Mouse (Mus musculus): Measurements from ENCODE around the gene Psmd11.
A peak's percentile ranks its signal among the peaks of the same experiment; 100 is the strongest.

The Psmd11 gene

GRCm38 (mm10) chr11:80481409-80482050 is 53.1 kb downstream of the Psmd11 start:
- no peak for DNase-seq (ENCODE audit: low read depth, low spot score)

DNA sequence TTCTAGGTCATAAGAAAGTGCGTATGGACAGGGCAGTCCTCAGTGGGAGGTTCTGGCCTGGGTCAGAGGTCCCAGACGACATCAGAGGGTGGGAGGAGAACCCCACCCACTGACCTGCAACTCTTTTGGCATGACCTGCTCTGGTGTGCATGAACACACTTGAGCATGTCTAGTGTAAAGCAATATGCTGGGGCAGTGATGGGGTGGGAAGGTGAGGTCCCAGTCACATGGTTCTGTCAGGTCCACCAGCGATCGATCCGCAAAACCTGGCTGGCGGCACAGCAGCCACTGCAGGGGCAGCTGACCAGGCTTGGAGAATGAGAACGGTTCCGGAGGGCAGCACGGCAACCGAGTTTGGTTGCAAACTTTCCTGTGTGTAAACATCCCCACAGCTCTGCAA is 53.9 kb downstream of the Psmd11 start:
- no peak for DNase-seq (ENCODE audit: low read depth, low spot score)

- DNase-seq (ENCODE audit: low read depth, low spot score), result no peak
Observed at GRCm38 (mm10) chr11:80482921-80483320, 54.5 kb downstream of the Psmd11 start.

DNA sequence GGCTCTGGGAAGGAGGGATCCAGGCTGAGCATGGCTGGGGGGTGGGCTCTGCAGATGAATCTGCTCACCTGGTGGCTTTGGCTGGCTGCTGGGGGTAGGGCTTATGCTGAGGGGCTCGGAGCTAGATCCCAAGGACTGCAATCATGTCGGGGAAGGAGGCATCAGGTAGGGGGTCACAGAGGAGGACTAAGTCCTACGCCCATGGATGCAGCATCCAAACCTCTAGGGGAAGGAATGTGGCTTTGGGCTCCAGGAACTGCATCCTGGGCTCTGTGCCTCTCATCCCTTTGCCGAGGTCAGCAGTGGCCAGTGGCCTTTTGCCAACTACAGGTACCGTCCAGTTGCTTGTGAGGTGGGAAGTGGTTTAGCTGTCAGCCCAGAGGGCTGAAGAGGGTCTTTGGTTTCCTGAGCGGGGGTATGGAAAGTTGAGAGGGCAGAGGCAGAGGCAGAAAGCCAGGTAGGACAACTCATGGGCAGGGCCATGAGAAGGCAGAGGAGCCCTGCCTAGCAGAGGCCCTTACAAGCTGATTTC is 55.2 kb downstream of the Psmd11 start:
- DNase-seq (ENCODE audit: low read depth, low spot score), result no peak

GRCm38 (mm10) chr11:80484191-80484791 is 55.9 kb downstream of the Psmd11 start:
- DNase-seq (ENCODE audit: low read depth, low spot score), result no peak

- DNase-seq (ENCODE audit: low read depth, low spot score), result no peak
Observed at GRCm38 (mm10) chr11:80485120-80485551, 56.7 kb downstream of the Psmd11 start.

DNA sequence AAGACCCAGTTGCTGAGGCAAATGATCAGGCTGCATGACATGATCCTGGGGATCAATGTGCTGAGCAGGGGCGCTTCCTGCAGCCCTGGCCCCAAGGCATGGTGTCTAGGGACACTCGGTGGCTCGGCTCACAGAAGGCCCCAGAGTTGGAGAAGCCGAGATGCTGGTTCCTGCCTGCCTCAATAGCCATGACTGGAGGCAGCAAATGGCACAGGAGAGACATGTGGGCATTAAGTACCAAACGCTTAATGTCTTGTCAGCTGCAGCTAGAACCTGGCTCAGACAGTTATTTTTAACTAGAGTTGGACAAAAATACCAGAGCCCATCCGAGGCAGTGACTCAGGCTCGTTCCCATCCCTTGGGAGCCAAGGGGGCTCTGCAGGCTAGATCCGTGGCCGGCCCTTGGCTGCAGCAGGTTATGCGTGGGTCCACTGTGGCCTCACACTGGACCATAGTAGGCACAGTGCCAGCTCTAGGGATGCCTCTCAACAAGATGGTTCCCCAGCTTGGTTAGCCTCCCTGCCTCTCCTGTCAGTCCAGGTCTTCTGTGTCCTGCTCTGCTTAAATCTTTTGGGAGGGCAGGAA is 57.3 kb downstream of the Psmd11 start:
- no peak for DNase-seq (ENCODE audit: low read depth, low spot score)

DNA sequence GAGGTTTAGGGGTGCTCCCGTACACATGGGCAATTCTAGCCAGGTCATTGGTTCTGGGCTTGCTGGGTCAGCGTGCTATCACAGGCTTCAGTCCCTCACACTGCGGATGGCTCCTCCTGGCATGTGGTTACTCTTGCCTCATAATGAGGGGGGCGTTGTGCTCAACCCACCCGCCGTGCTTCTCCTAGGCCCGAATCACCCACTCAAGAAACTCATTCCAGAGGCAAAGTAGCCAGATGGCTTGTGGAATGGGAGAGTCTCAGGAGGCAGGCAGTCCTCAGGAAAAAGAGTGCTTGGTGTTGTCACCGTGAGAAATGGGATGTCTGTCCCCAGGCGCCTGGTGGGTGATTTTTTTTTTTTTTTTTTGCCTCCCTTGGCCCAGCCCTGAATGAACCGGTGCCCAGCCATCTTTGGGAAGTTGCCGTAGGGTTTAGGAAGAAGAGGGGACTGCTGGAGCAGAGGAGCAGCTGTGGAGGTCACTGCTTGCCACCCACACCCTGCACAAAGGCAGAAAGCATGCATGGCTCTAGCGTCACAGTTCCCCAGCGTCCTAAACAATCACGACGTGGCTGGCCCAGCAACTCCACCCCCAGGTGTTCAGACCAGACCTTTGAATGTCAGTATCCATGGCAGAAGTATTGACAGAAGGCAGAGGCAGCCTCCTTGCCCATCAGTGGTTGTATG is 59.6 kb downstream of the Psmd11 start:
- DNase-seq (ENCODE audit: low read depth, low spot score), result no peak

GRCm38 (mm10) chr11:80489172-80489881 is 60.9 kb downstream of the Psmd11 start:
- no peak for DNase-seq (ENCODE audit: low read depth, low spot score)

- DNase-seq (ENCODE audit: low read depth, low spot score), result no peak
Observed at GRCm38 (mm10) chr11:80489882-80490196, 61.4 kb downstream of the Psmd11 start.

DNA sequence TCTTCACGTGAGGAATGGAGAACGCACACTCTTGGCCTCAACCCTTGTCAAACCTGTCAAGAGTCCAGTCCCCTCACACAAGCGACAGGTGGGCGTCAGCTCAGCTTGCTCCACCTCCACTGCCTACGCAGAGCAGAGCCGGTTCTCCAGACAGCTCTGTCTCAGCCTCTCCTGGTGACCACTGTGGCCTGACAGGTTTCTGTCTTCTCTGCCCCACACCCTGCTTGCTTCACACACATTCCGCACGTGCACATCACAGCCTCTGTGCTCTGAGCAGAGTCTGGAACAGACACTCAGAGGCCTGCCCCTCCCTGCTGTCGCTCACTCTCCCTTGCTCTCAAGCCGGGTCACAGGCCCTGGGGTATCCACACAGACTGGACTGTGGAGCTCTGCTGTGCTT is 62.4 kb downstream of the Psmd11 start:
- DNase-seq (ENCODE audit: low read depth, low spot score), result no peak

DNA sequence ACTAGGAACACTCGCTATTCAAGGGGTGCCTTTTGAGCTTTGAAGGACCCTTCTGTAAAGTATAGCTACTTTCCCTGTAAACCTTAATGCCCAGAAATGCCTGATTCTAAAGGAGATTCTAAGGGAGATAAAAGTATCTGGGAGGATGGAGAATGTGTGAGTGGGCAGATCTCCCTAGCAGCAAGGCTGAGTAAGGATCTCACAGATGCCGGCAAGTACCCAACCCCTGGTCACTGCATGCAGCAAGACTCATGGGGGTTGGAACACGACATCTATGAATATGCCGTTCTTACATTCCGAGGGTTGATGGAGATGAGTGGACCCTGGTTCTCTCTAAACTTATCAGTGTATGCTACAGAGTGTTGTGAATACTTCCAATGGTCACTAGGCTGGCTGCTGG is 64.8 kb downstream of the Psmd11 start:
- no peak for DNase-seq (ENCODE audit: low read depth, low spot score)

DNA sequence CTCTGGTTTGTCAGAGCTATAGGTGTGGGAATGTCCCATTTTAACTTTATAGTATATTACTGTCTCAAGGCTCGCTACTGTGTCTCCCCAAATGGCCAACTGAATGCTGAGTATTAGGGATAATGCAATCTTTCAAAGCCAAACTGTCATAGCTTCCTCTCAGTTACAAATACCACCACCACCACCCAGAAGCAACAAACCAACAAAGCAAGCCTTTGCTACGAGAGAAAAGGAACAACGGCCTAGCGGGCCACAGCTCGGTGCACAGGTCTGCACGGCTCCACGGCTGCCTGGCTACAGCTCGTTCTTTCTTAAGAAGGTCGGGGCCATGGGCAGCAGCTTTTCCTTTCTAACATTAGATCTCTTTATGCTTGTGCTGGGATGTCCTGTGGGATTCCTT is 66.4 kb downstream of the Psmd11 start:
- no peak for DNase-seq (ENCODE audit: low read depth, low spot score)

DNA sequence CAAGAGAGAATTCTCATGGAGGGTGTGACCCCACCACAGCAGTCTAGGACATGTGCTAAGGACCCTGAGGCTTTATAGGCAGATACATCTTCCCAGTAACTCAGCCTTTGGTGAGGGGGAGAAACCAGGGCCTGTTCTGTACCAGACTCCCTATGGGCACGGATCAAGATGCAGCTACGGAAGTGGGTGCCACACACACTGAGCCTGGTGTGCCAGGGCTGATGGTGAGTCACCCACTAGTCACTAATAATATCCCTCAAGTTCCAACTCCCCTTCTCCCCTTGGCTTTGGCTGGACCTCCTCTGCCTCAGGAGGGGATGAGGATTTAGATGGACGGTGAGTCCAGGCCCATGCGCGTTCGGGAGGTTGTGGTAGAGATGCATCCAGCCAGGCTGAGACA is 67.6 kb downstream of the Psmd11 start:
- no peak for DNase-seq (ENCODE audit: low read depth, low spot score)

GRCm38 (mm10) chr11:80496640-80497039 is 68.2 kb downstream of the Psmd11 start:
- no peak for DNase-seq (ENCODE audit: low read depth, low spot score)

- DNase-seq (ENCODE audit: low read depth, low spot score), result no peak
Observed at GRCm38 (mm10) chr11:80497225-80497919, 69.0 kb downstream of the Psmd11 start.

GRCm38 (mm10) chr11:80498328-80499070 is 70.1 kb downstream of the Psmd11 start:
- no peak for DNase-seq (ENCODE audit: low read depth, low spot score)

DNA sequence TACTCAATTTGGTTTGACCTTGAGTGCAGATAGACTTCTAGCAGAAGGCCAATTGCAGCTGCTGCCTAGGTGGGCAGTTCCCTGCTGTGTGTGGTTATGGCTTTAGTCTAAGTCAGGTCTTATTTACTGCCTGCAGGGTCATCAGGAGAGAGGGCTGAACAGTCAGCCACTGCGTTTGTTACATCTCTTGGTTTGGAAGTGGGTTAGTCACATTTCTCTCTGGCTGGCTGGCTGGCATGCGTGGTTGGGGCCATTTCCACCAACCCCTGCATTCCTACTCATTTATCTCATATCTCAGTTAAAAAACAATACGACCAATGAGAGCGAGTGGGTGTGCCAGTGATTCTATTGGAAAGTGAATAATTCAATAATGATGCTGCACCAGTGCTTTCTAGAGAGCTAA is 71.1 kb downstream of the Psmd11 start:
- DNase-seq (ENCODE audit: low read depth, low spot score), result no peak

DNA sequence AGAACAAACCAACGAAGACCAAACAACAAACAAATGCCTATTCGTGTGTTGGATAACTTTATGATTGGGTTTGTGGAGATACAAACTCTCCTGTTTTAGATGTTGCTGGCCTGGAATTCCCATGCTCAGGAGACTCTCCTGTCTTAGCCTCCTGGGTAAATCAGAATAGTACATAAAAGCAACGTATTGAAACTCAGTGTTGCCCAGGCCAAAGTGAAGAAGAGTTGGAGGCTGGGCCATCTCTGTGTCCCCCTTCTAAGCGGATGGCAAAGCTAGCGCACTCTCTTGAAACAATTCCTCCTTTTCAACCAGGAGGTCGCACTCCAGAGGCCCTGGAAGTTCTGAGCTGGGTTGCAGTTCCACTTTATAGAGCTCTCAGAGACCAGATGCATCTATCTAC is 74.9 kb downstream of the Psmd11 start:
- no peak for DNase-seq (ENCODE audit: low read depth, low spot score)

DNA sequence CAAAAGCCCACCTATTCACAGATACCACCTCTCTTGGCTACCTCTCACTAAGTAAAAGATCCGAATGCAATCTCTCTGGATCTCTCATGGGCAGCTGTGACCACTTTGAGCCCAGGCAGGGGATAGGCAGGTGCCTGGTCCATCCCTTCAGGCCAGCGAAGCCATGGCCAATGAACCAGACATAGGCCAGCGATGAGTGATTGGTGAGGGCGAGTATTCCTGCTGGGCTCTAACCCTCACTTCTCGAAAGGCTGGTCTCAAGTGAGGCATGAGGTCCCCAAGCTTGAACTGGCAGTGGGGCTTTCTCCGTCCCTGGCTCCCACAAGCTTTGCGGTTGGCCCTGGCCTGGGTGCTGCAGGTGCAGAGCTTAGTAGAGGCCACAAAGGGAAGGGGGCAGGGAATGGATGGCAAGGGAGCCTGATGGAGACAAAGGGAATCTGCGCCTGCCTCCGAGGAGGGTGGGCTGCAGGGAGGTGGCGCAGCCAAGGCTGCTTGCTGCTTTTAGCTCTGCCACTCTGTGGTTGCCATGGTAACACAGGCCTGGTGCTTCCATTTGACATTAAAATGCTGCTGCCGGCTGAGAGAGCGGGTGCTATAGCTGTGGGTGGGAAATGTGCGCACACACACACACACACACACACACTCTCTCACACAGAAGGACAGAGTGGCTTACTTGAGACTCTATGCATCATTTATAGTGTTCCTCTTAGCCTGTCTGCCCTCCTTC is 75.5 kb downstream of the Psmd11 start:
- DNase-seq (ENCODE audit: low read depth, low spot score), result peak; percentile 99

All from brain, embryonic 18.5 days (tissue).